Mouse (Mus musculus) subcutaneous adipose tissue, adult 2 months (tissue): ENCODE results near the gene Mrpl20. TPM values are rescaled to one million over a fixed set of nuclear protein-coding genes. Genes with fewer than 3 reads are reported as not detected.

ENCODE experiments used
- polyA plus RNA-seq: library from polyadenylated mRNA; depleted of rRNA; stranded (reverse); fragments of >200 nt; gene quantifications from 2 replicates; pipeline ENCODE4 v1.2.3, GENCODE M21; 2012; ENCODE audit warnings: low replicate concordance; rRNA removed

Gene Mrpl20
- 86.1 and 127 TPM in 2 replicates for polyA plus RNA-seq

DNA sequence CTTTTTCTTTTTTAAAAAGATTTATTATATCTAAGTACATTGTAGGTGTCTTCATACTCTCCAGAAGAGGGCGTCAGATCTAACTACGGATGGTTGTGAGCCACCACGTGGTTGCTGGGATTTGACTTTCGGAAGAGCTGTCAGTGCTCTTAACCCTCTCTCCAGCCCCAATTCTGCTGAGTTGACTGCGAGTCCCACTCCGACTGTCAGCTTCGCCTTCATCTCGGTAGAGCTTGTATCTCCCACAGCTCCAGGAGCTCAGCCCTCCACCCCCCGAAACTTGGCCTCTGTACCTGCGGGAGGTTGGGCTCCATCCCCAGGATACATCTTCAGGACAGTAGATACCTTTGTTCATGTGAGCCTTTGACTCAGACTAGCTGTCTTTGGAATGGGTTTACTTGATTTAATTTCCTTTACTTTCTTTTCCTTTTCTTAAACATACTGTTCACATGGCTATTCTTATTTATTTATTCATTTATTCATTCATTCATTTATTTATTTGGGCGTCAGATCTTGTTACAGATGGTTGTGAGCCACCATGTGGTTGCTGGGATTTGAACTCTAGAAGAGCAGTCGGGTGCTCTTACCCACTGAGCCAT, at the start of gene Mrpl20:
Gene Mrpl20, plus strand, starts transcription at position 138 of the 599 bp plus-strand sequence.

DNA sequence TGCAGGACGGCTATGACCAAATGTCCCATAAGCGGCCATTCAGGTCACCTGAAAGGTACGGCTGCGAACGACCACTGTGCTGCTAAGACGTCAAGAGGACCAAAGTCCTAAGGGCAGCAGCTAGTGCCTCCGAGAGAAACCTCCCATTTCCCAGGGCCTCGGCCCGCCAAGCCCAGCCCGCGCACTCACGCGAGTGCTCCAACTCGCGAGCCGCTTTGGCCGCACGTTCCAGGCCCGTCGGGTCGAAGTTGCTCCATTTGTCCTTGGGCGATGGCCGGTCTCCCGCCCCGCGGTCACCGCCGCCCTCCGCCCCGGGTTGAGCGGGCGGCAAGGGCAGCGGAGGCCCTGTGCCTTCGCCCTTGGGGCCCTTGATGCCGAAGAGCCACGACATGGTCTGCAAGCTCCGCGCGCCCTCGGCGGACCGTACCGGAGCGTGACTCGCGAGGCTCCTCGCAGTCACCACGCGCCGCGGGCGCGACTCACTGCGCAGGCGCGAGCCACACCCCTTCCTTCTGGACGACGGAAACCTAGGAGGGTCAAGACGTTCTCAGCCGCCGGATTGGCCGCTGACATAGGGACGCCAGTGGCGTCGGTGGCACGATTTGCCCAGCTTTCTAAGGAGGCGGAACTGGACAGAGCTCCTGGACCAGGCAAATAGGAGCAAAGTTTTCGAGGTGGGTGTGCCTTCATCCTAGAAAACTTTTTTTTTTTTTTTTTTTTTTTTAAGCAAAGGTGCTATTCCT, 41.9 kb upstream of the Mrpl20 start, which contains the start of gene Atad3a:
Gene Atad3a, minus strand, starts transcription at position 481 of the 743 bp plus-strand sequence.

DNA sequence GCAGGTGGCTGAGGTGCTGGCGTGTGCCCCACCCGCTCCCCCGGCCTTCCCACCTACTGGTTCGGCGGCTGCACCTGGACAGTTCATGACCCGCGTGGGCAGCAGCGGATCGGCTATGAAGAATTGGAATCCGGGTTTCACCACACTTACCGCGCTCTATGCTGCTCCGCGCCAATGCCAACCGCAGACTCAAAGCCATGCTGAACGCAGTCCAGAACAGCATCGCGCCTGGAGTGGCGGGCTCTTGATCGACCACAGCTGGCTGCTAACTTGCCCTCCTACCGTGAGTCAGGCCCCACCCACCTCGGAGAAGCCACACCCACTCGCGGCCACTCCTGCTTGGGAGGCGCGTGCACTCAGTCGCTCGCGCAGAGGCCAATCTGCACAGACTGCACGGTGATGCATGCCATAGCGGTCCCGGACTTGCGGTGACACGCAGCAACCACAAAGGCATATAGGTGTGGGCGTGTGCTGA, 28.4 kb upstream of the Mrpl20 start, which contains the start of gene Vwa1:
Gene Vwa1, minus strand, starts transcription at position 419 of the 475 bp plus-strand sequence.

DNA sequence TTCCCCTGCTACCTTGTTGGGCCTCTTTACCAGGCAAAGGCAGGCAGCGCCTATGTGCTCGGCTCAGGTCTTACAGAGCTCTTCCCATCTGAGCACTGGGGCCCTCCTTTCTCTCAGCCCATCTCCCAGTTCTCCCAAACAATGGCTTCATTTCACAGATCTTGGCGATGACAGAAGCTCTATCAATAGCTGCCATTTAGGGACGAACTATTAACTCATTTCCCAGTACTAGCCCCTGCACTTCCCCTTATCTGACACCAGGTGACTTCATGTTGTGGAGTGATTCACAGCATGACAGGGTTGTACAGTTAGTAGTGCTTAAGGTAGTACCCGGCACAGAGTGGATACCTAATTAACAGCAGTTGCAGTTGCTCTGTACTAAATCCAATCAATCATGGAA, 16.9 kb upstream of the Mrpl20 start, which contains the start of gene Tmem88b:
Gene Tmem88b, minus strand, starts transcription at position 56 of the 400 bp plus-strand sequence.

GRCm38 (mm10) chr4:155790021-155790489, 12.6 kb upstream of the Mrpl20 start, which contains the start of gene Ankrd65:
Gene Ankrd65, plus strand, starts transcription at chr4:155790439.

GRCm38 (mm10) chr4:155811929-155812664, 9.4 kb downstream of the Mrpl20 start, which contains the start of gene Ccnl2:
Gene Ccnl2, plus strand, starts transcription at chr4:155812489.

DNA sequence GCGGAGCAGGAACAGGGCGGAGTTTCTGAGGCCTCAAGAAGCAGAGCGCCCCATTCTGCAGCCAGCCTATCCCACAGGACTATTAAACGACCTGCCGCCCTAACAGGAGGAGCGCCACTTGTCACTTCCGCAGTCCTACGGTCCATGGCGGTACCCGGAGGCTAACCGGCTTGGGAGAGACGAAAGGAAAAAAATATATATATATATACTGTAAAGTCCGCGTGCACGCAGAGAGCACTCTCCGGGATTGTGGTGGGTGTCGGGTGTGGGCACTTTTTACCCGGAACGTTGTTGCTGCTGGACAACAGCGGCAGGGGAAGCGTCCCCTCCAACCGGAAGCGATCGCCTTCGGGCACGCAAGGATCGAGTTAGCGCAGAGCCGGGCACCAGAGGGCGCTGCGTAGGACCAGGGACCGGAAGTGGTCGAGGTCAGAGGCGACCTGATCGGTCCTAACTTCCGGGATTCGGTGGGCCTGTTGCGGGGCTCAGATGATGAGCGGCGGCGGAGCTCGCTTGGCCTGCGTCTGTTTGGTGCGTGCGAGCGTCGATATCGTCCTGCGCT, 28.6 kb downstream of the Mrpl20 start, which contains the start of gene Aurkaip1:
Gene Aurkaip1, plus strand, starts transcription at position 68 of the 562 bp plus-strand sequence.

GRCm38 (mm10) chr4:155839483-155839910, 36.8 kb downstream of the Mrpl20 start, which contains the start of gene Mxra8:
Gene Mxra8, plus strand, starts transcription at chr4:155839680.

DNA sequence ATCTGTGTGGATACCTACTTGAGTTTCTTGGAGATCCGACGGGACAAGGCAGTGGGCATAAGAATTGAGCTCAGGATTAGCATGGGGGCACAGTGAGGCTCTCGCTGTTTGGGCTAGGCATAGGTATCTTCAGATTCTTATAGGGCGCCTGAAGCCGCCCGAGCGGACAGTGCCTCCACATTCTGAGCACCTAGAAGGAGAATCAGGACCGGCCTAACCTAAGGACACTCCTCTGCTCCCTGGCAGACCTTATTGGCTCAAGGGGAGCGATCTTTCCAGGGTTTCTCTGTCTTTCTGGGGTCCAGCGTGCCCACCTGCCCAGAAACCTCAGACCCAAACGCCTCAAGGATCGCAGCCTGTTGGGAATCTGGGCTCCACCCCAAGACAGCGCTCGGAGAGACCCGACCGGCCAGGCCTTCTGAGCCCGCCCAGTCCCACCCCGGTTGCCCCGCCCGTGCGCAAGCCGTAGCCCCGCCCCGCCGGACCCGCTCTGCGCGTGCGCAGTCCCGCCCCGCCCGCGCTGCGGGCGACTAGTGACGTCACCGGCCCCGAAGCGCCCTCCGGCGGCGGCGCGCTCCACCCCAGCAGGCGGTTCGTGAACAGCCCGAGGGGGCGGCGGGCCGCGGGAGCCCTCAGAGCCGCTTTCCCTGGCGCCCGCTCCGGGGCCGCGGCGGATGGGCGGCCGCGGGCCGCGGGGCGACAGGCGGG, 44.3 kb downstream of the Mrpl20 start, which contains the start of gene Dvl1:
Gene Dvl1, plus strand, starts transcription at position 532 of the 708 bp plus-strand sequence.

Other genes starting within 250 kb of the Mrpl20 start
- 177 and 252 TPM in 2 replicates for gene Nadk, start 240.5 kb upstream of the Mrpl20 start, polyA plus RNA-seq
- gene Slc35e2, start 201.5 kb upstream of the Mrpl20 start, polyA plus RNA-seq: 8.3 and 14.7 TPM in 2 replicates
- 21.1 and 33.0 TPM in 2 replicates for gene Cdk11b, start 178.0 kb upstream of the Mrpl20 start, polyA plus RNA-seq
- not detected in 2 replicates for gene Gm10563, start 157.5 kb upstream of the Mrpl20 start, polyA plus RNA-seq
- 79.6 and 268 TPM in 2 replicates for gene Mmp23, start 149.5 kb upstream of the Mrpl20 start, polyA plus RNA-seq
- gene Mib2, start 133.7 kb upstream of the Mrpl20 start, polyA plus RNA-seq: 54.0 and 110 TPM in 2 replicates
- 10.4 and 40.4 TPM in 2 replicates for gene Fndc10, start 108.5 kb upstream of the Mrpl20 start, polyA plus RNA-seq
- gene Ssu72, start 98.1 kb upstream of the Mrpl20 start, polyA plus RNA-seq: 104 and 120 TPM in 2 replicates
- 1.1 and 2.9 TPM in 2 replicates for gene Tmem240, start 68.1 kb upstream of the Mrpl20 start, polyA plus RNA-seq
- gene Atad3a, start 41.8 kb upstream of the Mrpl20 start, polyA plus RNA-seq: 103 and 149 TPM in 2 replicates
- gene Vwa1, start 28.2 kb upstream of the Mrpl20 start, polyA plus RNA-seq: 21.0 and 37.2 TPM in 2 replicates
- gene Tmem88b, start 17.0 kb upstream of the Mrpl20 start, polyA plus RNA-seq: 1.9 and 5.3 TPM in 2 replicates
- 0.24 and 0.50 TPM in 2 replicates for gene Ankrd65, start 12.4 kb upstream of the Mrpl20 start, polyA plus RNA-seq
- gene Ccnl2, start 9.6 kb downstream of the Mrpl20 start, polyA plus RNA-seq: 92.1 and 107 TPM in 2 replicates
- 126 and 179 TPM in 2 replicates for gene Aurkaip1, start 28.4 kb downstream of the Mrpl20 start, polyA plus RNA-seq
- gene Mxra8, start 36.8 kb downstream of the Mrpl20 start, polyA plus RNA-seq: 377 and 387 TPM in 2 replicates
- gene Dvl1, start 44.5 kb downstream of the Mrpl20 start, polyA plus RNA-seq: 126 and 153 TPM in 2 replicates
- gene Tas1r3, start 60.5 kb downstream of the Mrpl20 start, polyA plus RNA-seq: 0.69 and 0.95 TPM in 2 replicates
- 28.1 and 32.4 TPM in 2 replicates for gene Cptp, start 66.6 kb downstream of the Mrpl20 start, polyA plus RNA-seq
- gene Ints11, start 66.7 kb downstream of the Mrpl20 start, polyA plus RNA-seq: 30.7 and 42.4 TPM in 2 replicates
- gene Pusl1, start 88.9 kb downstream of the Mrpl20 start, polyA plus RNA-seq: 68.2 and 105 TPM in 2 replicates
- gene Acap3, start 88.9 kb downstream of the Mrpl20 start, polyA plus RNA-seq: 34.4 and 52.7 TPM in 2 replicates
- 38.8 and 56.4 TPM in 2 replicates for gene Ube2j2, start 141.0 kb downstream of the Mrpl20 start, polyA plus RNA-seq
- 71.3 and 112 TPM in 2 replicates for gene C1qtnf12, start 159.4 kb downstream of the Mrpl20 start, polyA plus RNA-seq
- 4.7 and 9.8 TPM in 2 replicates for gene B3galt6, start 189.8 kb downstream of the Mrpl20 start, polyA plus RNA-seq
- 75.5 and 103 TPM in 2 replicates for gene Sdf4, start 190.0 kb downstream of the Mrpl20 start, polyA plus RNA-seq
- 3.2 and 4.5 TPM in 2 replicates for gene Tnfrsf4, start 211.0 kb downstream of the Mrpl20 start, polyA plus RNA-seq
- 1.6 and 3.9 TPM in 2 replicates for gene Tnfrsf18, start 223.3 kb downstream of the Mrpl20 start, polyA plus RNA-seq